Mouse (Mus musculus): ENCODE results near the gene Cabp7. TPM values are rescaled to one million over a fixed set of nuclear protein-coding genes. Genes with fewer than 3 reads are reported as not detected.

Gene Cabp7
- polyA plus RNA-seq, 1 experiment from 2014 or later: 0.59 TPM

- Histone ChIP-seq H3K9ac (replicated peaks) (no peak overlapping the region), H3K4me2 (replicated peaks) (no peak overlapping the region), H3K9me3 (no peaks in the 10 kb centered on the region), H3K36me3 (peaks cover 9% of the 10 kb centered on the region; the same call in 1 of the 2 replicates), H3K4me1 (peaks cover 28% of the 10 kb centered on the region), H3K4me3 (no peak overlapping the region), H3K27ac (replicated peaks) (peak overlapping the region; percentile 82), H3K27me3 (no peaks in the 10 kb centered on the region)
- 26% methylated on average over 5 of the region's 5 CpGs for WGBS
- no peak for ATAC-seq (ENCODE audit: low FRiP score, low read depth)
Observed at GRCm38 (mm10) chr11:4763631-4764030, 17.1 kb upstream of the Cabp7 start.

GRCm38 (mm10) chr11:4762511-4762910 is 15.9 kb upstream of the Cabp7 start:
- Histone ChIP-seq H3K27ac (replicated peaks) (peak overlapping the region; percentile 82), H3K4me2 (replicated peaks) (no peak overlapping the region), H3K4me1 (peaks cover 28% of the 10 kb centered on the region), H3K27me3 (no peaks in the 10 kb centered on the region), H3K9ac (replicated peaks) (no peak overlapping the region), H3K36me3 (0 out of 2 replicates have a peak, but pooled peaks cover 6% of the 10 kb centered on the region), H3K4me3 (no peak overlapping the region), H3K9me3 (no peaks in the 10 kb centered on the region)
- ATAC-seq (ENCODE audit: low FRiP score, low read depth): no peak
- 7% methylated on average over 2 of the region's 2 CpGs for WGBS

- Histone ChIP-seq H3K27ac (replicated peaks) (peak overlapping the region; percentile 82), H3K27me3 (no peaks in the 10 kb centered on the region), H3K4me3 (no peak overlapping the region), H3K9ac (replicated peaks) (no peak overlapping the region), H3K36me3 (0 out of 2 replicates have a peak, but pooled peaks cover 3% of the 10 kb centered on the region), H3K4me2 (replicated peaks) (no peak overlapping the region), H3K9me3 (no peaks in the 10 kb centered on the region), H3K4me1 (peaks cover 28% of the 10 kb centered on the region)
- peak; percentile 41; the same call in 1 of the 2 replicates for ATAC-seq (ENCODE audit: low FRiP score, low read depth)
- 8% methylated on average over 6 of the region's 6 CpGs for WGBS
Observed at GRCm38 (mm10) chr11:4761991-4762390, 15.4 kb upstream of the Cabp7 start.

GRCm38 (mm10) chr11:4760438-4760837 is 13.9 kb upstream of the Cabp7 start:
- no peak overlapping the region for H3K4me2 ChIP-seq (replicated peaks)
- peaks cover 28% of the 10 kb centered on the region for H3K4me1 ChIP-seq
- H3K4me3 ChIP-seq: no peak overlapping the region
- H3K9me3 ChIP-seq: no peaks in the 10 kb centered on the region
- H3K27me3 ChIP-seq: no peaks in the 10 kb centered on the region
- ATAC-seq (ENCODE audit: low FRiP score, low read depth): no peak
- no peak overlapping the region for H3K9ac ChIP-seq (replicated peaks)
- 34% methylated on average over 4 of the region's 4 CpGs for WGBS
- H3K36me3 ChIP-seq: no peaks in the 10 kb centered on the region
- peak overlapping the region; percentile 20; the same call in 1 of the 2 replicates for H3K27ac ChIP-seq (replicated peaks)

GRCm38 (mm10) chr11:4757789-4758158 is 11.2 kb upstream of the Cabp7 start:
- Histone ChIP-seq H3K27ac (replicated peaks) (no peak overlapping the region), H3K4me2 (replicated peaks) (no peak overlapping the region), H3K4me1 (peaks cover 24% of the 10 kb centered on the region), H3K27me3 (0 out of 2 replicates have a peak, but pooled peaks cover under 1% of the 10 kb centered on the region), H3K36me3 (no peaks in the 10 kb centered on the region), H3K4me3 (no peak overlapping the region), H3K9ac (replicated peaks) (no peak overlapping the region), H3K9me3 (0 out of 2 replicates have a peak, but pooled peaks cover 3% of the 10 kb centered on the region)
- WGBS: 48% methylated on average over 4 of the region's 4 CpGs
- ATAC-seq (ENCODE audit: low FRiP score, low read depth): no peak

GRCm38 (mm10) chr11:4756984-4757788 is 10.6 kb upstream of the Cabp7 start:
- no peak for ATAC-seq (ENCODE audit: low FRiP score, low read depth)
- H3K27me3 ChIP-seq: 0 out of 2 replicates have a peak, but pooled peaks cover 6% of the 10 kb centered on the region
- no peak overlapping the region for H3K4me2 ChIP-seq (replicated peaks)
- no peak overlapping the region for H3K4me3 ChIP-seq
- WGBS: 81% methylated on average over 11 of the region's 11 CpGs
- H3K4me1 ChIP-seq: peaks cover 18% of the 10 kb centered on the region
- no peaks in the 10 kb centered on the region for H3K36me3 ChIP-seq
- no peak overlapping the region for H3K27ac ChIP-seq (replicated peaks)
- H3K9ac ChIP-seq (replicated peaks): no peak overlapping the region
- H3K9me3 ChIP-seq: 0 out of 2 replicates have a peak, but pooled peaks cover 3% of the 10 kb centered on the region

- Histone ChIP-seq H3K4me2 (replicated peaks) (no peak overlapping the region), H3K9ac (replicated peaks) (no peak overlapping the region), H3K36me3 (no peaks in the 10 kb centered on the region), H3K27ac (replicated peaks) (no peak overlapping the region), H3K9me3 (0 out of 2 replicates have a peak, but pooled peaks cover 3% of the 10 kb centered on the region), H3K4me3 (no peak overlapping the region), H3K27me3 (0 out of 2 replicates have a peak, but pooled peaks cover 6% of the 10 kb centered on the region), H3K4me1 (peaks cover 11% of the 10 kb centered on the region; the same call in 1 of the 2 replicates)
- 90% methylated on average over 9 of the region's 9 CpGs for WGBS
- ATAC-seq (ENCODE audit: low FRiP score, low read depth): no peak
Observed at GRCm38 (mm10) chr11:4756460-4756859, 9.9 kb upstream of the Cabp7 start.

GRCm38 (mm10) chr11:4754867-4755266 is 8.3 kb upstream of the Cabp7 start:
- no peak overlapping the region for H3K9ac ChIP-seq (replicated peaks)
- H3K27ac ChIP-seq (replicated peaks): no peak overlapping the region
- 81% methylated on average over 11 of the region's 11 CpGs for WGBS
- H3K4me2 ChIP-seq (replicated peaks): no peak overlapping the region
- no peak for ATAC-seq (ENCODE audit: low FRiP score, low read depth)
- H3K9me3 ChIP-seq: 0 out of 2 replicates have a peak, but pooled peaks cover 3% of the 10 kb centered on the region
- H3K36me3 ChIP-seq: no peaks in the 10 kb centered on the region
- H3K27me3 ChIP-seq: peaks cover 17% of the 10 kb centered on the region
- H3K4me3 ChIP-seq: no peak overlapping the region
- 0 out of 2 replicates have a peak, but pooled peaks cover 4% of the 10 kb centered on the region for H3K4me1 ChIP-seq

- ATAC-seq (ENCODE audit: low FRiP score, low read depth): no peak
Observed at GRCm38 (mm10) chr11:4754036-4754435, 7.5 kb upstream of the Cabp7 start.

GRCm38 (mm10) chr11:4752836-4753235 is 6.3 kb upstream of the Cabp7 start:
- 0 out of 2 replicates have a peak, but pooled peaks cover 3% of the 10 kb centered on the region for H3K9me3 ChIP-seq
- no peaks in the 10 kb centered on the region for H3K36me3 ChIP-seq
- H3K4me1 ChIP-seq: 0 out of 2 replicates have a peak, but pooled peaks cover 5% of the 10 kb centered on the region
- H3K27ac ChIP-seq (replicated peaks): no peak overlapping the region
- no peak overlapping the region for H3K4me2 ChIP-seq (replicated peaks)
- WGBS: 43% methylated on average over 10 of the region's 10 CpGs
- ATAC-seq (ENCODE audit: low FRiP score, low read depth): no peak
- H3K27me3 ChIP-seq: peaks cover 38% of the 10 kb centered on the region
- no peak overlapping the region for H3K4me3 ChIP-seq
- H3K9ac ChIP-seq (replicated peaks): no peak overlapping the region

More at GRCm38 (mm10) chr11:4754036-4754435, 7.5 kb upstream of the Cabp7 start:
- 89% methylated on average over 3 of the region's 3 CpGs for WGBS
- Histone ChIP-seq H3K27me3 (peaks cover 26% of the 10 kb centered on the region), H3K4me3 (no peak overlapping the region), H3K27ac (replicated peaks) (no peak overlapping the region), H3K9me3 (0 out of 2 replicates have a peak, but pooled peaks cover 3% of the 10 kb centered on the region), H3K4me1 (0 out of 2 replicates have a peak, but pooled peaks cover 4% of the 10 kb centered on the region), H3K4me2 (replicated peaks) (no peak overlapping the region), H3K9ac (replicated peaks) (no peak overlapping the region), H3K36me3 (no peaks in the 10 kb centered on the region)

- Histone ChIP-seq H3K36me3 (no peaks in the 10 kb centered on the region), H3K27ac (replicated peaks) (no peak overlapping the region), H3K27me3 (peaks cover 63% of the 10 kb centered on the region), H3K9me3 (0 out of 2 replicates have a peak, but pooled peaks cover 3% of the 10 kb centered on the region), H3K9ac (replicated peaks) (no peak overlapping the region), H3K4me1 (peaks cover 29% of the 10 kb centered on the region), H3K4me3 (no peak overlapping the region), H3K4me2 (replicated peaks) (no peak overlapping the region)
- ATAC-seq (ENCODE audit: low FRiP score, low read depth): no peak
- WGBS: 5% methylated on average over 9 of the region's 9 CpGs
Observed at GRCm38 (mm10) chr11:4750263-4750662, 3.7 kb upstream of the Cabp7 start.

GRCm38 (mm10) chr11:4747285-4747684 is 707 bp upstream of the Cabp7 start:
- Histone ChIP-seq H3K9ac (replicated peaks) (peak overlapping the region; percentile 58; the same call in 1 of the 2 replicates), H3K27ac (replicated peaks) (no peak overlapping the region), H3K27me3 (peaks cover 87% of the 10 kb centered on the region), H3K4me3 (peak overlapping the region; percentile 65), H3K9me3 (no peaks in the 10 kb centered on the region), H3K36me3 (no peaks in the 10 kb centered on the region), H3K4me2 (replicated peaks) (peak overlapping the region; percentile 100), H3K4me1 (peaks cover 26% of the 10 kb centered on the region)
- ATAC-seq (ENCODE audit: low FRiP score, low read depth): no peak; the same call in 1 of the 2 replicates
- WGBS: 2% methylated on average over 11 of the region's 12 CpGs

All from midbrain, embryonic 12.5 days (tissue).